Mouse (Mus musculus): ENCODE results near the gene Tead3.
"Not testable (repeated sequence)": the region's sequence is repeated elsewhere in the genome, so short reads cannot be mapped to it uniquely, and the experiment has no call there.

Gene Tead3

GRCm38 (mm10) chr17:28360531-28361277 is 10.1 kb upstream of the Tead3 start:
- ATAC-seq (ENCODE audit: low TSS enrichment): no peak

GRCm38 (mm10) chr17:28358576-28359261 is 8.1 kb upstream of the Tead3 start:
- ATAC-seq (ENCODE audit: low TSS enrichment): not testable (repeated sequence)

- no peak for ATAC-seq (ENCODE audit: low TSS enrichment)
Observed at GRCm38 (mm10) chr17:28355871-28356270, 5.3 kb upstream of the Tead3 start.

- no peak for ATAC-seq (ENCODE audit: low TSS enrichment)
Observed at GRCm38 (mm10) chr17:28352018-28352417, 1.4 kb upstream of the Tead3 start.

- ATAC-seq (ENCODE audit: low TSS enrichment): no peak
Observed at GRCm38 (mm10) chr17:28351353-28351890, 805 bp upstream of the Tead3 start.

- ATAC-seq (ENCODE audit: low TSS enrichment): no peak
Observed at GRCm38 (mm10) chr17:28349901-28350465, 634 bp downstream of the Tead3 start.

GRCm38 (mm10) chr17:28349264-28349880 is 1.2 kb downstream of the Tead3 start:
- no peak for ATAC-seq (ENCODE audit: low TSS enrichment)

- no peak for ATAC-seq (ENCODE audit: low TSS enrichment)
Observed at GRCm38 (mm10) chr17:28348211-28348610, 2.4 kb downstream of the Tead3 start.

- no peak for ATAC-seq (ENCODE audit: low TSS enrichment)
Observed at GRCm38 (mm10) chr17:28347327-28347726, 3.3 kb downstream of the Tead3 start.

- no peak for ATAC-seq (ENCODE audit: low TSS enrichment)
Observed at GRCm38 (mm10) chr17:28345882-28346281, 4.7 kb downstream of the Tead3 start.

GRCm38 (mm10) chr17:28345271-28345721 is 5.3 kb downstream of the Tead3 start:
- no peak for ATAC-seq (ENCODE audit: low TSS enrichment)

- ATAC-seq (ENCODE audit: low TSS enrichment): no peak
Observed at GRCm38 (mm10) chr17:28344670-28345069, 5.9 kb downstream of the Tead3 start.

- ATAC-seq (ENCODE audit: low TSS enrichment): no peak
Observed at GRCm38 (mm10) chr17:28344050-28344607, 6.5 kb downstream of the Tead3 start.

GRCm38 (mm10) chr17:28341091-28341490 is 9.5 kb downstream of the Tead3 start:
- 0 out of 2 replicates have a peak, but pooled peaks have one; percentile 20 for ATAC-seq (ENCODE audit: low TSS enrichment)

GRCm38 (mm10) chr17:28340578-28340977 is 10.0 kb downstream of the Tead3 start:
- ATAC-seq (ENCODE audit: low TSS enrichment): no peak

GRCm38 (mm10) chr17:28337547-28337946 is 13.1 kb downstream of the Tead3 start:
- ATAC-seq (ENCODE audit: low TSS enrichment): no peak

- no peak for ATAC-seq (ENCODE audit: low TSS enrichment)
Observed at GRCm38 (mm10) chr17:28335267-28335666, 15.3 kb downstream of the Tead3 start.

GRCm38 (mm10) chr17:28332915-28333546 is 17.6 kb downstream of the Tead3 start:
- ATAC-seq (ENCODE audit: low TSS enrichment): no peak

GRCm38 (mm10) chr17:28332113-28332914 is 18.3 kb downstream of the Tead3 start:
- ATAC-seq (ENCODE audit: low TSS enrichment): no peak

Measured in frontal cortex, adult (tissue).